Mouse (Mus musculus): ENCODE data around the gene Armh2. TPM values are rescaled to one million over a fixed set of nuclear protein-coding genes. Genes with fewer than 3 reads are reported as not detected.

Gene Armh2
- total and polyA plus RNA-seq, 3 experiments: 0.19 TPM; not detected in 2

- Histone ChIP-seq H3K27me3 (ENCODE audit: control insufficient read depth in 1 of 2, insufficient read depth in 2 of 2, low read length in 2 of 2) (no peaks in the 10 kb centered on the region), H3K36me3 (ENCODE audit: control insufficient read depth in 1 of 2, insufficient read depth in 2 of 2, low read length in 2 of 2) (peaks cover 0 to 7% of the 10 kb centered on the region in 2 experiments; a peak in 2 of 4 replicates)
- DNase-seq (ENCODE audit: low read depth, low spot score): no peak
Observed at GRCm38 (mm10) chr13:24712581-24713130, 28.4 kb upstream of the Armh2 start.

GRCm38 (mm10) chr13:24713434-24714000 lies 27.5 kb upstream of the Armh2 start:
- Histone ChIP-seq H3K4me1 (ENCODE audit: control insufficient read depth in 1 of 2, insufficient read depth in 2 of 2, low read length in 2 of 2) (no peaks in the 10 kb centered on the region), H3K9me3 (replicated peaks; ENCODE audit: insufficient read depth, low read length) (no peaks in the 10 kb centered on the region), H3K9ac (ENCODE audit: control insufficient read depth, low read depth, low read length, poor library complexity, severe bottlenecking) (no peak overlapping the region), H3K36me3 (ENCODE audit: control insufficient read depth in 1 of 2, insufficient read depth in 2 of 2, low read length in 2 of 2) (peaks cover 0 to 8% of the 10 kb centered on the region in 2 experiments; a peak in 2 of 4 replicates), H3K4me3 (ENCODE audit: control insufficient read depth in 1 of 2, insufficient read depth in 1 of 2, low read depth in 2 of 2, low read length in 2 of 2) (no peak overlapping the region), H3K27ac (ENCODE audit: control insufficient read depth, low read depth, low read length) (no peak overlapping the region), H3K27me3 (ENCODE audit: control insufficient read depth in 1 of 2, insufficient read depth in 2 of 2, low read length in 2 of 2) (no peaks in the 10 kb centered on the region), H3K79me2 (ENCODE audit: control insufficient read depth, insufficient read depth, low read length, poor library complexity) (no peaks in the 10 kb centered on the region)
- DNase-seq (ENCODE audit: low read depth, low spot score): peak; percentile 53
- peak; percentile 57 for TF ChIP-seq RAD21 (IDR thresholded peaks at IDR 0.05; ENCODE audit: low read depth, low read length)
- TF ChIP-seq ZC3H11A (IDR thresholded peaks at IDR 0.05; ENCODE audit: low read depth, low read length): peak; percentile 26; the same call in 1 of the 2 replicates
- no peak for TF ChIP-seq CHD2 (IDR thresholded peaks at IDR 0.05; ENCODE audit: low read length)
- TF ChIP-seq MAFK (IDR thresholded peaks at IDR 0.05; ENCODE audit: borderline replicate concordance, low read depth, low read length): no peak
- TF ChIP-seq RCOR1 (IDR thresholded peaks at IDR 0.05; ENCODE audit: low read depth, low read length): no peak
- no peak for TF ChIP-seq MYB (IDR thresholded peaks at IDR 0.05; ENCODE audit: low read depth, low read length)
- TF ChIP-seq ETS1 (IDR thresholded peaks at IDR 0.05; ENCODE audit: low read depth, low read length): no peak
- no peak for TF ChIP-seq POLR2AphosphoS2 (IDR thresholded peaks at IDR 0.05; ENCODE audit: low read length)
- no peak for TF ChIP-seq GABPA (IDR thresholded peaks at IDR 0.05; ENCODE audit: low read depth, low read length)
- no peak for TF ChIP-seq POLR2AphosphoS5 (IDR thresholded peaks at IDR 0.05; ENCODE audit: borderline replicate concordance, low read depth, low read length)
- TF ChIP-seq NELFE (IDR thresholded peaks at IDR 0.05; ENCODE audit: low read depth, low read length): no peak
- TF ChIP-seq ZNF384 (IDR thresholded peaks at IDR 0.05; ENCODE audit: low read depth, low read length): no peak
- no peak for TF ChIP-seq POLR2A (IDR thresholded peaks at IDR 0.05; ENCODE audit: control insufficient read depth in 1 of 2, insufficient read depth in 1 of 2, low read depth in 1 of 2, low read length in 2 of 2, poor library complexity in 1 of 2)
- TF ChIP-seq TBP (IDR thresholded peaks at IDR 0.05; ENCODE audit: low read depth, low read length): no peak
- TF ChIP-seq ZMIZ1 (IDR thresholded peaks at IDR 0.05; ENCODE audit: low read depth, low read length): no peak
- peak; percentile 46 to 80 (median 66) for TF ChIP-seq CTCF (IDR thresholded peaks at IDR 0.05 in 2 of 3, conservative IDR thresholded peaks at IDR 0.05 in 1 of 3; ENCODE audit: control insufficient read depth in 1 of 3, insufficient read depth in 1 of 3, low read depth in 2 of 3, low read length in 3 of 3, poor library complexity in 1 of 3, severe bottlenecking in 1 of 3)
- no peak for TF ChIP-seq GATA1 (IDR thresholded peaks at IDR 0.05; ENCODE audit: low read depth, low read length)
- TF ChIP-seq MAZ (IDR thresholded peaks at IDR 0.05; ENCODE audit: low read depth, low read length): no peak
- TF ChIP-seq MAX (IDR thresholded peaks at IDR 0.05; ENCODE audit: low read length): no peak
- no peak for TF ChIP-seq UBTF (IDR thresholded peaks at IDR 0.05; ENCODE audit: borderline replicate concordance, insufficient read depth, low read depth, low read length)
- TF ChIP-seq MYC (IDR thresholded peaks at IDR 0.05; ENCODE audit: low read depth, low read length): no peak
- TF ChIP-seq EP300 (IDR thresholded peaks at IDR 0.05; ENCODE audit: low read depth in 1 of 2, low read length in 2 of 2): no peak
- TF ChIP-seq BHLHE40 (IDR thresholded peaks at IDR 0.05; ENCODE audit: borderline replicate concordance, low read depth, low read length): no peak
- TF ChIP-seq JUND (IDR thresholded peaks at IDR 0.05; ENCODE audit: low read depth, low read length): no peak
- no peak for TF ChIP-seq CHD1 (IDR thresholded peaks at IDR 0.05; ENCODE audit: low read depth, low read length)
- no peak for TF ChIP-seq MXI1 (IDR thresholded peaks at IDR 0.05; ENCODE audit: low read depth, low read length)
- no peak for TF ChIP-seq E2F4 (IDR thresholded peaks at IDR 0.05; ENCODE audit: borderline replicate concordance, low read depth, low read length)
- TF ChIP-seq HCFC1 (IDR thresholded peaks at IDR 0.05; ENCODE audit: low read depth, low read length): no peak

More at GRCm38 (mm10) chr13:24712581-24713130, 28.4 kb upstream of the Armh2 start:
- Histone ChIP-seq H3K4me3 (ENCODE audit: control insufficient read depth in 1 of 2, insufficient read depth in 1 of 2, low read depth in 2 of 2, low read length in 2 of 2) (no peak overlapping the region), H3K9me3 (replicated peaks; ENCODE audit: insufficient read depth, low read length) (no peaks in the 10 kb centered on the region), H3K4me1 (ENCODE audit: control insufficient read depth in 1 of 2, insufficient read depth in 2 of 2, low read length in 2 of 2) (no peaks in the 10 kb centered on the region), H3K79me2 (ENCODE audit: control insufficient read depth, insufficient read depth, low read length, poor library complexity) (no peaks in the 10 kb centered on the region), H3K9ac (ENCODE audit: control insufficient read depth, low read depth, low read length, poor library complexity, severe bottlenecking) (no peak overlapping the region), H3K27ac (ENCODE audit: control insufficient read depth, low read depth, low read length) (no peak overlapping the region)
- TF ChIP-seq TCF12 (IDR thresholded peaks at IDR 0.05; ENCODE audit: low read depth, low read length) (no peak), CTCF (IDR thresholded peaks at IDR 0.05 in 2 of 3, conservative IDR thresholded peaks at IDR 0.05 in 1 of 3; ENCODE audit: control insufficient read depth in 1 of 3, insufficient read depth in 1 of 3, low read depth in 2 of 3, low read length in 3 of 3, poor library complexity in 1 of 3, severe bottlenecking in 1 of 3) (no peak), KAT2A (conservative IDR thresholded peaks at IDR 0.05; ENCODE audit: low read depth, low read length) (no peak), ETS1 (IDR thresholded peaks at IDR 0.05; ENCODE audit: low read depth, low read length) (no peak), ELF1 (IDR thresholded peaks at IDR 0.05; ENCODE audit: low read depth, low read length) (no peak), USF2 (IDR thresholded peaks at IDR 0.05; ENCODE audit: borderline replicate concordance in 1 of 2, insufficient read depth in 1 of 2, low read depth in 1 of 2, low read length in 2 of 2) (no peak), USF1 (IDR thresholded peaks at IDR 0.05; ENCODE audit: low read depth, low read length) (no peak), BHLHE40 (IDR thresholded peaks at IDR 0.05; ENCODE audit: borderline replicate concordance, low read depth, low read length) (no peak), E2F4 (IDR thresholded peaks at IDR 0.05; ENCODE audit: borderline replicate concordance, low read depth, low read length) (no peak)
